Mouse (Mus musculus): ENCODE measurements around the gene Tex14. TPM values are rescaled to one million over a fixed set of nuclear protein-coding genes. Genes with fewer than 3 reads are reported as not detected.
A peak's percentile ranks its signal among the peaks of the same experiment; 100 is the strongest.
"Not testable (repeated sequence)": the region's sequence is repeated elsewhere in the genome, so short reads cannot be mapped to it uniquely, and the experiment has no call there.

Tex14 gene
- polyA plus RNA-seq, 1 experiment from 2014 or later = 0.82 TPM

DNA sequence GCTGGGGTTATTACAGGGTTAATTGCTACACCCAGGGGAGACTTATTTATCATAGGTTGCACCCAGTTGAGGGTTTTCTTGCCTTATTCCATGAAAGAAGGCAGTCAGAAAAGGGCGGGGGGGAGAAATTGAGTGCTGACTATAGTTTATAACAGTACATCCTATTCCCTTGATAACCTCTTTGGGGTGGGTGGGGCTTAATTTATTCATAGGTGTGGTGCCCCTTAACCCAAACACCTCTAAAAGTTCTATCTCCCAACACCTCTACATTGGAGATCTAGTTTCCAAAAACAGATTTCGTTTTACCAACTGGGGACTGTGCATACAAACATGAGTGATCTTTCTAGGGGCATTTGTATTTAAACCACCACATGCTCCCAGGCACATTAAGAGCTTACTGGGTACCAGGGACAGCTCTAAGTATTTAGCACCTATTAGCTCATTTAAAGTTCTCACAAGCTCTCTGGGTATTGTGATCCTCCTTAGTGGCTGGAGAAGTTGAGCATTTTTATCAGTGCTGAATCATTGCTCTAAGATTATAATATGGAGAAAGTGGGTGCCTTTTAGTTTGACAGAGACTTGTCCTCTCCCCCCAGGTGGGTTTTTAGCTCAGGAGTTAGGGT lies 23.3 kb downstream of the Tex14 start:
- Histone ChIP-seq H3K9ac (no peak overlapping the region), H3K4me3 (no peak overlapping the region), H3K27me3 (no peaks in the 10 kb centered on the region), H3K4me2 (no peak overlapping the region), H3K27ac (0 out of 2 replicates have a peak overlapping the region, but pooled peaks have one; percentile 69), H3K4me1 (0 out of 2 replicates have a peak, but pooled peaks cover 2% of the 10 kb centered on the region), H3K9me3 (no peaks in the 10 kb centered on the region), H3K36me3 (no peaks in the 10 kb centered on the region)
- ATAC-seq (ENCODE audit: insufficient number of reproducible peaks, low FRiP score, low TSS enrichment, low read depth) = no peak
- WGBS = 65% methylated on average over 2 of the region's 2 CpGs

DNA sequence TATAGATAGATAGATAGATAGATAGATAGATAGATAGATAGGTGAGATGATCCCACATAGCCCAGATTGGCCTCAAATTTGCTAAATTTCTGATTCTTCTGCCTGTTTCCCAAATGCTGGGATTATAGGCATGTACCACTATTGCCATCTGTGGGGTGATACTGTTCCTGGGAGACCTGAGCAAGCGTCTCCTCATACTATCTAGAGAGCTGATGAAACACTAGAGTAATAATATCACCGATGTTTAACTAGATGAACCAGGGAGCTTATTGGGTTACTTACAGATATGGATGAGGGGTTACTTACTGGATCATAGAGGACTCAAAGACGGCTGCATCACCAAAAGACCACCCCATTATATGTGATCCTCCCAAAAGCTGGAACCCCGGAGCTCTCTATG lies 24.5 kb downstream of the Tex14 start:
- no peak overlapping the region for H3K27ac ChIP-seq
- no peak overlapping the region for H3K9ac ChIP-seq
- 84% methylated on average over 4 of the region's 4 CpGs for WGBS
- H3K4me1 ChIP-seq = 0 out of 2 replicates have a peak, but pooled peaks cover 2% of the 10 kb centered on the region
- H3K4me3 ChIP-seq = no peak overlapping the region
- H3K27me3 ChIP-seq = no peaks in the 10 kb centered on the region
- no peaks in the 10 kb centered on the region for H3K36me3 ChIP-seq
- H3K4me2 ChIP-seq = no peak overlapping the region
- ATAC-seq (ENCODE audit: insufficient number of reproducible peaks, low FRiP score, low TSS enrichment, low read depth) = no peak
- H3K9me3 ChIP-seq = no peaks in the 10 kb centered on the region

DNA sequence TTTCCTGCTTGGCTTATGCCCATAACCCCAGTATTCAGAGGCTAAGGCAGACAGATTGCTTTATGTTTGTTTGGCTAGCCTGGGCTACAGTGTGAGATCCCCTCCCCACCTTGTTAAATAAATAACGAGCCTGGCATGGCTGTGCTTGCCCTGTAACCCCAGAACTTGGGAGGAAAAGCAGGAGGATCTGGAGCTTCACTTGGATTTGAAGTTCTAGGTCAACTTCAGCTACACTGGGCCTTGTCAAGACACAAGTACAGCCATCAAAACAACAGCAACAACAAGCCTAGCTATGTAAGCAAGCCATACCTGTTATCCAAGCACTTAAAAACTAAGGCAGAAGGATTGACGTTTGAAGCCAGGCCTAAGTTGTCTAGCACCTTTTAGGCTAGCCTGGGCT lies 25.5 kb downstream of the Tex14 start:
- WGBS = 62% methylated on average over 2 of the region's 2 CpGs
- Histone ChIP-seq H3K36me3 (no peaks in the 10 kb centered on the region), H3K27me3 (no peaks in the 10 kb centered on the region), H3K27ac (no peak overlapping the region), H3K9ac (no peak overlapping the region), H3K4me1 (0 out of 2 replicates have a peak, but pooled peaks cover 2% of the 10 kb centered on the region), H3K9me3 (no peaks in the 10 kb centered on the region), H3K4me2 (no peak overlapping the region), H3K4me3 (no peak overlapping the region)
- ATAC-seq (ENCODE audit: insufficient number of reproducible peaks, low FRiP score, low TSS enrichment, low read depth) = no peak

DNA sequence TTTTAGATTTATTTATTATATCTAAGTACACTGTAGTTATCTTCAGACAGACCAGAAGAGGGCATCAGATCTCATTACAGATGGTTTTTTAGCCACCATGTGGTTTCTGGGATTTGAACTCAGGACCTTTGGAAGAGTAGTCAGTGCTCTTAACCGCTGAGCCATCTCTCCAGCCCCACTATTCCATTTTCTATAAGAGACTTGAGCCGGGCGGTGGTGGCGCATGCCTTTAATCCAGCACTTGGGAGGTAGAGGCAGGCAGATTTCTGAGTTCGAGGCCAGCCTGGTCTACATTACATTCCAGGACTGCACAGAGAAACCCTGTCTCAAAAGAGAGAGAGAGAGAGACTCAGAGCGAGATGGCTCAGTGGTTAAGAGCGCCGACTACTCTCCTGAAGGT lies 26.9 kb downstream of the Tex14 start:
- ATAC-seq (ENCODE audit: insufficient number of reproducible peaks, low FRiP score, low TSS enrichment, low read depth) = not testable (repeated sequence)
- WGBS = 93% methylated on average over 8 of the region's 8 CpGs

DNA sequence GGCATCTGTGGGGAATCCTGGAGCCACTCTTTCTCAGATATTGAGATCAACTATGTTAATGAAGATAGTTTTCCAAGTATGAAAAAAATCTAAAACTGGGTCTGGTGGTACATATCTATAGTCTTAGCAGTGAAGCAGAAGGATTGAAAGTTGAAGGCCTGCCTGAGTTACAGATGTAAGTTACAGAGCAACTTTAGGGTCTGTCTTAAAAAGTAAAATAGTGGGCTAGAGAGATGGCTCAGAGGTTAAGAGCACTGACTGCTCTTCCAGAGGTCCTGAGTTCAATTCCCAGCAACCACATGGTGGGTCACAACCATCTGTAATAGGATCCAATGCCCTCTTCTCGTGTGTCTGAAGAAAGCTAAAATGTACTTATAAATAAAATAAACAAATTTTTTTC lies 27.6 kb downstream of the Tex14 start:
- H3K4me1 ChIP-seq = no peaks in the 10 kb centered on the region
- no peak overlapping the region for H3K27ac ChIP-seq
- no peaks in the 10 kb centered on the region for H3K9me3 ChIP-seq
- no peaks in the 10 kb centered on the region for H3K27me3 ChIP-seq
- no peak overlapping the region for H3K4me2 ChIP-seq
- H3K4me3 ChIP-seq = no peak overlapping the region
- 71% methylated on average over 1 of the region's 1 CpGs for WGBS
- ATAC-seq (ENCODE audit: insufficient number of reproducible peaks, low FRiP score, low TSS enrichment, low read depth) = no peak
- H3K9ac ChIP-seq = no peak overlapping the region
- no peaks in the 10 kb centered on the region for H3K36me3 ChIP-seq

More for the DNA sequence above, 26.9 kb downstream of the Tex14 start:
- H3K27ac ChIP-seq, H3K4me3 ChIP-seq, H3K36me3 ChIP-seq, H3K4me2 ChIP-seq, H3K9me3 ChIP-seq, H3K27me3 ChIP-seq, H3K9ac ChIP-seq, H3K4me1 ChIP-seq: not testable (repeated sequence)

DNA sequence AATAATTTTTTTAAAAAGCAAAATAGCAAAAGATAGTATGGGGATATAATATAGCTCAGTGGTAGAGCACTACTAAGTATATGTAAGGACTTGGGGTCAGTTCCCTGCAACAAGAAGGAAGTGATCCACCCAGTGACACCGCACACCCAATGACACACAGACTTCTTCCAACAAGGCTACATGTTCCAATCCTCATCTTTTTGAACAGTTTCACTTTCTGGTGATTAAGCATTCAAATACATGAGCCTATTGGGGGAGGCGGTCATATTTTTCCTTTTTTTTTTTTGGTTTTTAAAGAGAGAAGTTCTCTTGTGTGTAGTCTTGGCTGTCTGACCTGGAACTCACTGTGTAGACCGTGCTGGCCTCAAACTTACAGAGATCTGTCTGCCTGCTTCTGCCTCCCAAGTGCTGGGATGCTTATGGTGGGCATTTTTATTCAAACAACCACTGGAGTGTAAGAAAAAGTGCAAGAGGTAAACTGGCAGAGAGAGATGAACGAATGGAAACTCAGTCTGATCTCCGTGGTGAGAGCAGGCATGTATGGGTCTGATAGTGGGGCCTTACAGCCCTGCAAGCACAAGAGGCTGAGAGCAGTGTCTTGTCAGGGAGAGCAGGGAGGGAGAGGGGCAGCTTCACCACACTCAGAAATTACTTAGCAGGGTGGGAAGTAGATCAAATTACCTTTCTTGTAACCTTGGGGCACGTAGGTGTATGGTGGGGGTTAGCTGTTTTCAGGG lies 28.2 kb downstream of the Tex14 start:
- WGBS = 48% methylated on average over 6 of the region's 6 CpGs
- Histone ChIP-seq H3K27ac (no peak overlapping the region), H3K4me1 (no peaks in the 10 kb centered on the region), H3K4me3 (no peak overlapping the region), H3K9me3 (no peaks in the 10 kb centered on the region), H3K4me2 (no peak overlapping the region), H3K36me3 (no peaks in the 10 kb centered on the region), H3K27me3 (no peaks in the 10 kb centered on the region), H3K9ac (no peak overlapping the region)
- ATAC-seq (ENCODE audit: insufficient number of reproducible peaks, low FRiP score, low TSS enrichment, low read depth) = no peak

DNA sequence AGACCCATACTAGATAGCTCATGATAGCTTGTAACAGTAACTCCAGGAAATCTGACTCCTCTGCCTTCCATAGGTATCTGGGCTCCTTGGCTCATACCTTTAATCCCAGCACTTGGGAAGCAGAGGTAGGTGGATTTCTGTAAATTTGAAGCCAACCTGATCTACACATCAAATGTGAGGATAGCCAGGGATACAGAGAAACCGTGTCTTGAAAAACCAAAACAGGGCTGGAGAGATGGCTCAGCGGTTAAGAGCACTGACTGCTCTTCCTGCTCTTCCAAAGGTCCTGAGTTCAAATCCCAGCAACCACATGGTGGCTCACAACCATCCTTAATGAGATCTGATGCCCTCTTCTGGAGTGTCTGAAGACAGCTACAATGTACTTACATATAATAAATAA lies 30.2 kb downstream of the Tex14 start:
- H3K9ac ChIP-seq; H3K27me3 ChIP-seq; H3K4me2 ChIP-seq; H3K4me1 ChIP-seq; ATAC-seq (ENCODE audit: insufficient number of reproducible peaks, low FRiP score, low TSS enrichment, low read depth); H3K9me3 ChIP-seq; H3K36me3 ChIP-seq; H3K27ac ChIP-seq; H3K4me3 ChIP-seq: not testable (repeated sequence)
- WGBS = 88% methylated on average over 2 of the region's 2 CpGs

DNA sequence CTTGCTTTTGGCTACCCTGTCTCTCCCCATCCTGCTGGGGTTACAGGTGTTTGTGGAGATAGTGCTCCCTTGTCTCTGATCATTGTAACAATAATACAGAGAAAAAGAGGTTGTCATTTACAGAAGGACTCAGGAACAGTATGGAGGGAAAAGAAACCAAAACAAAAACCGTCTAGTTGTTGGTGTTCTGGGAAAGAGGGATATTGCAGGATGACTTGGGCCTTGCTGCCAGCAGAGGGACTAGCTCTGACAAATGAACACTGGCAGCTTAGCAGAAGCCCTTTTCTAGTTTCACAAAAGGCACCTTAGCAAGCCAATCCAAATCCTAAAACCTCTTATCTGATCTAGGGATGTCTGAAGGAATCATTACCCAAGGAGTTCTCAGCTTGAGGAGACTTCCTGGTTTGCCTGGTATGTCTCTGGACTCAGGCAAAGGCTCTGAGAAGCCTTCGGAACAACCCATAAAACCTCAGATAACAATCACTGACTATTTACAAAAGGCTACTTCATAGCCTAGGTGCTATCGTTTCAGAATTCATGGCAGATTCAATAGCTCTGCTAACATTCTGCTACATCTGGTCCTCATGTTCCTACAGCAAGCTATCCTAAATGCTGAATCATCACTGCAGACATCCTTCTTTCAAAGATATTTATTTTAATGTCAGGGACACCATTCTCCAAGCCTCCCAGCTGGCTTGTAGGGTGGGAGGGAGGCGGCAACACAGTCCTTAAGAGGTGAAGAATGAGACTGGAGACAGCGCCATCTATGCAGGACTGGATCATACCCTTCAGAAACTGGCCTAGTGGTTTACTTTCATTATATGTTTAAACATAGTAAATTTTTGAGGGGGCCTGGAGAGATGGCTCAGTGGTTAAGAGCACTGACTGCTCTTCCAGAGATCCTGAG lies 31.7 kb downstream of the Tex14 start:
- Histone ChIP-seq H3K4me1 (no peaks in the 10 kb centered on the region), H3K4me2 (no peak overlapping the region), H3K9ac (no peak overlapping the region), H3K4me3 (no peak overlapping the region), H3K27me3 (no peaks in the 10 kb centered on the region), H3K36me3 (no peaks in the 10 kb centered on the region), H3K27ac (no peak overlapping the region), H3K9me3 (no peaks in the 10 kb centered on the region)
- ATAC-seq (ENCODE audit: insufficient number of reproducible peaks, low FRiP score, low TSS enrichment, low read depth) = no peak
- WGBS = 48% methylated on average over 5 of the region's 5 CpGs

DNA sequence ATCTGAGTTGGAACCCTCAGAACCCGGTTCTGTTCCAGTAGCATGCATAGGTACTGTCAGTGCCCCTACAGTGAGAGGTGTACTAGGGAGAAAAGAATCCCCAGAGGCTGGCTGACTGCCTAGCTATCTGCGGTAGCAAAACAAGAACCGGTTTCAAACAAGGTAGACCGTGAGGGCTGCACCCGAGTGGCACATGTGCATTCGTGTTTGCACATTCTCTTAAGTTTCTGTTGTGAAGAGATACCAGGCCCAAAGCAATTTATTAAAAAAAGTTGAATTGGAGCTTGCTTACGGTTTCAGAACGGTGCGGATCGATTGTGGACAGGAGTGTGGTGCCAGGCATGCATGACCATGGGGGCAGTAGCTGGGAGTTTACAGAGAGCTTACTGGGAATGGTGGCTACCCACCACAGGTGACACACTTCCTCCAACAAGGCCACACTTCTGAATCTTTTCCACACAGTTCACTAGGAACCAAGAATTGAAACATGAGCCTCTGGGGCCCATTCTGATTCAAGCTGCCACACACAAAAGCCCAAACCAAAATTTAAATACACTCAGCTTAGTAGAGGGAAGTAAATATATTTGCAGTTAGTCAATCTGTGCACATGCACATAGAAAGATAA lies 35.0 kb downstream of the Tex14 start:
- H3K9ac ChIP-seq = no peak overlapping the region
- no peaks in the 10 kb centered on the region for H3K36me3 ChIP-seq
- H3K27me3 ChIP-seq = no peaks in the 10 kb centered on the region
- ATAC-seq (ENCODE audit: insufficient number of reproducible peaks, low FRiP score, low TSS enrichment, low read depth) = no peak
- no peak overlapping the region for H3K4me3 ChIP-seq
- H3K9me3 ChIP-seq = no peaks in the 10 kb centered on the region
- peaks cover 5% of the 10 kb centered on the region; the same call in 1 of the 2 replicates for H3K4me1 ChIP-seq
- H3K27ac ChIP-seq = no peak overlapping the region
- H3K4me2 ChIP-seq = no peak overlapping the region
- 83% methylated on average over 10 of the region's 10 CpGs for WGBS

DNA sequence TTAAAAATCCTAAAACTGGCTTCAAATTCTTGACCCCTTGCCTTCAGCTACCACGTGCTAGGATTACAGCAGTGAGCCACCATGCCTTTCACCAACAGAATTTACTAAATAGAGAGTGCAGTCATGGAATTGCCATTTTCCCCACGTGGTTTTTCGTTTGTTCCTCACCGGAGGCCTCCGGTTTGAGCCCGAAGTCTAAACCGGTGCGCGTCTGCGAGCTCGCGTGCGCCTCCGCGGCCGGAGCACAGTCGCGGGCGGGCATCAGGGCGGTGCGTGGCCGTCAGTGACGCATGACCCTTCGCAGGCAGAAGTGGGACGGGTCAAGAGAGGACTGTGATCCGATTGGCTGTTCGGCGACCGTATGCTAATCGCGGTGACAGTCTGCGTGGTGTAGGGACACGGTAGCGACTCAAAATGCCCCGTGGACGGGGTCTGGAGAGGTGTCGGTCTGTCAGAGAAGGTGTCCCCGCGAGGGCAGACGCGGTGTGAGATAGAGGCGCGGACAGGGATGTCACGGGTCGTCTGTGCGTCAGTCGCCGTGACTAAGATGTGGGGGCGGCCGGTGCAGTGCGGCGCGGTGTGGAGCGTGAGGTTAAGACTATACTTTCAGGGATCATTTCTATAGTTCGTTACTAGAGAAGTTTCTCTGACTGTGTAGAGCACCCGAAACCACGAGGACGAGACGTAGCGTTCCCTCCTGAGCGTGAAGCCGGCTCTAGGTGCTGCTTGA lies 37.9 kb downstream of the Tex14 start:
- 0 out of 2 replicates have a peak overlapping the region, but pooled peaks have one; percentile 20 for H3K9ac ChIP-seq
- not testable (repeated sequence) for H3K9me3 ChIP-seq, H3K4me1 ChIP-seq, H3K36me3 ChIP-seq, H3K27me3 ChIP-seq
- under 1% methylated on average over 34 of the region's 62 CpGs for WGBS
- peak; percentile 97 for ATAC-seq (ENCODE audit: insufficient number of reproducible peaks, low FRiP score, low TSS enrichment, low read depth)
- peak overlapping the region; percentile 77 for H3K27ac ChIP-seq
- peak overlapping the region; percentile 60 for H3K4me2 ChIP-seq
- peak overlapping the region; percentile 35 for H3K4me3 ChIP-seq

DNA sequence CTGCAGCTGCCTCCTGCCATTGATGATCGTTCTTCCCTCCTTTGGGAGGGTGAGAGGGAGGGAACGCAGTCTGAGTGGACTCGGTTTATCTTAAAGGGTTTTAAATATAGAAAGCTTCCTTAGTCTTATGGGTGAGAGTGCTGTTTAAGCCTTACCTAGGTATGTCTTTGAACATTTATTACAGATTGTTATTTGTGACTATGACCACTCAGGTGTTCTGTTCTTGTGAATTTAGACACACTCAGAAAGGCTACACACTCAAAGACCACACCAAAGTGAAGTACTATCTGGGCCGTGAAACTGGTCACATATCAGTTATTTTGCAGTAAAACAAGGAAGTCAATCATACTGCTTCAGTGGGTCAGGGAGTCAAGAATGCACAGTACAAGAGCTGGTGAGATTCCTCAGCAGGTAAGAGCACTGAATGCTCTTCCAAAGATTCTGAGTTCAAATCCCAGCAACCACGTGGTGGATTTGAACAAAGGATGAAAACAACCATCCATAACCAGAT lies 38.6 kb downstream of the Tex14 start:
- 0% methylated on average over 5 of the region's 5 CpGs for WGBS
- ATAC-seq (ENCODE audit: insufficient number of reproducible peaks, low FRiP score, low TSS enrichment, low read depth) = no peak

More for the DNA sequence above, 38.6 kb downstream of the Tex14 start:
- Histone ChIP-seq H3K4me2 (no peak overlapping the region), H3K9me3 (no peaks in the 10 kb centered on the region), H3K27me3 (no peaks in the 10 kb centered on the region), H3K4me1 (peaks cover 8% of the 10 kb centered on the region; the same call in 1 of the 2 replicates), H3K9ac (no peak overlapping the region), H3K27ac (peak overlapping the region; percentile 80), H3K4me3 (no peak overlapping the region), H3K36me3 (no peaks in the 10 kb centered on the region)

Measured in limb, embryonic 15.5 days (tissue).